Mouse (Mus musculus) left cerebral cortex, adult 8-10 months (tissue): ENCODE data around the gene C2cd4c. TPM values are rescaled to one million over a fixed set of nuclear protein-coding genes. Genes with fewer than 3 reads are reported as not detected.

Source experiments
- DNase-seq, 2 experiments: peaks; one replicate each; pipeline ENCODE4 v3.0.0; 2022; ENCODE audit warnings: low spot score in 2 of 2
- total RNA-seq, 4 experiments: library from RNA; stranded (reverse); gene quantifications; 2 replicates each; pipeline ENCODE4 v1.2.4; 2022

Gene C2cd4c
- total RNA-seq: 10 to 100 TPM; 16.1 to 18.6 (median 17.1) TPM

DNA sequence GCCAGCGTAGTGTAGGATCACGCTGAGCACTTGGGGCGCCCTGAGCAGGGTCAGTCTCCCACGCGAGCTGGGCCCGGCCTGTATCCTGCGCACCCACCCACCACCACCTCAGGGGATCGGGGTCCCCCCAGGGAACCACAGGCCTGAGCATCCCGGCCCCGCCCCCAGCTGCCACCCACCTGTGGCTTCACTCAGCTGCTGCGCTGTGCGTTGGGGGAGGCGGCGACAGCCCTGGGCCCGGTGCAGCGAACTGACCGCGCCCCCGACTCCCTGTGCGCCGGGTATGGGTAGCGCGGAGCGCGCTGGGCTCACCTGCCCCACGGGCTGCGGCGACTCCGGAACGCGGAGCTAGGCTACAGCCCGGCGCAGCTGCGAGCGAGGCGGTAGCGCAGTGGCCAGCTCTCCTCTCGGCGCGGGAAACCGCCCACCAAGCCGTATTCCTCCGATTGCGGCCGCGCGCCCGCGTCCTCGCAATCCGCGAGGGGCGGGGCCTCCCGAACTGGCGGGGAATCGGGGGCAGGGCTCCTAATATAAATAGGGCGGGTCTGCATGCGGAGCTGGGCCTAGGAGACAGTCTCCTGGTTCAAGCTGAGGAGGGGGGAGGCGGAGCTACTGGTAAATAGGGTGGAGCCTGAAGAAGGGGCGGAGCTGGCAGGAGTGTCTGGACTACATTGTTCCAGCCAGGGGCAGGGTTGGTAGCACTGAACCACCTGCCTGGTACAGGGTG, at the start of gene C2cd4c:
TSS of gene C2cd4c (minus strand) at position 448 of the 727 bp plus-strand sequence.
- DNase-seq: peak in 1 of 2 experiments; percentile 82

GRCm38 (mm10) chr10:79661861-79662260, 48.0 kb upstream of the C2cd4c start:
- no peak for DNase-seq

DNA sequence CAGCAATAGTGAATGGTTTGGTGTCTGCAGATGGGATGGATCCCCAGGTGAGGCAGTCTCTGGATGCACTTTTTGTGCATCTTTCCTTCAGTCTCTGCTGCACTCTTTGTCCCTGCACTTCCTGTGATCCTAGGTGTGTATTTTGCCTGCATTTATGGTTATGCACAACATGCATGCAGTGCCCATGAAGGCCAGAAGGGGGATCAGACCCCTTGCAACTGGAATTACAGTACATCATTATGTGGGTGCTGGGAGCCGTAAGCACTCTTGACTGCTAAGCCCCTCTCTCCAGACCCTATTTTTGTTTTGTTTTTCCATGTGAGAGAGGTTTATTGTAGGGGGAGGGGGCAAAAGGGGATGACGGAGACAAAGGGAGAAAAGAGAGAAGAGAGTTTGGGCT, 46.5 kb upstream of the C2cd4c start:
- DNase-seq: no peak

DNA sequence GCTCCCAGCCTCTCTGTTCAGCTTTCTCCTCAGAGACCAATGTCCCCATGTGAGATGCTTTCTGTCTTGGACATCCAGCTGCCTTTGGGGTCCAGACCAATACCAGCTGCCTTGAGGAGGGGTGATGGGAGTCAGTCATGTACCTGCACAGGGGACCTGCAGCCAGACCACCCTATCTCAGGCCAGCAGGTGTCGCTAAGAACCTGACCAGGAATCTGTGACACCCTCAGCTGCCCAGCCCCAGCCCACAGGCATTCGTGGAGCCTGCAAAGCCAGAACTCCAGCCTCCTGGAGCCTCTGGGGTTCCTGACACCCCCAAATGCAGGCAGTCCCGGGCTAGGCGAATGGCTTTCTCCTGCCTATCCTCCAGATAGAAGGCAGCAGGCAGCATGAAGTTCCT, 45.0 kb upstream of the C2cd4c start:
- DNase-seq: no peak

GRCm38 (mm10) chr10:79654946-79655395, 41.1 kb upstream of the C2cd4c start:
- DNase-seq: no peak

DNA sequence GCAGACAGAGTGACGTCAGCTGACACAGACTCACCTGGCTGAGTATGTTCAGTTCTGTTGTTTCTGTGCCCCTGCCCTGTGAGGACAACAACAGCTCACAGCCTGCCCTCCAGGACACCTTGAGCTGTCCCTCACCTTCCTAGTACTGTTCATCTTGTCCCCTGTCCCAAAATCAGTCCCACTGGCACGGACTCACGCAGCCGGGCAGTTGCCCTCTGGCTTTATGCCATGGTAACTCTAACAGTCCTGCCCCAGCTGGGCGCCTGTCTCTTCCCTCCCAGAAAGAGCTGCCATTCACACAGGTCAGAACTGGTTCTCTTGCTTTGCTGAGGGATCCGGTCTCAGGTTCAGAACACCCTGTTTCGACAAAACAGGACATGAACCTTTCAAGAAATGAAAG, 39.0 kb upstream of the C2cd4c start:
- no peak for DNase-seq

DNA sequence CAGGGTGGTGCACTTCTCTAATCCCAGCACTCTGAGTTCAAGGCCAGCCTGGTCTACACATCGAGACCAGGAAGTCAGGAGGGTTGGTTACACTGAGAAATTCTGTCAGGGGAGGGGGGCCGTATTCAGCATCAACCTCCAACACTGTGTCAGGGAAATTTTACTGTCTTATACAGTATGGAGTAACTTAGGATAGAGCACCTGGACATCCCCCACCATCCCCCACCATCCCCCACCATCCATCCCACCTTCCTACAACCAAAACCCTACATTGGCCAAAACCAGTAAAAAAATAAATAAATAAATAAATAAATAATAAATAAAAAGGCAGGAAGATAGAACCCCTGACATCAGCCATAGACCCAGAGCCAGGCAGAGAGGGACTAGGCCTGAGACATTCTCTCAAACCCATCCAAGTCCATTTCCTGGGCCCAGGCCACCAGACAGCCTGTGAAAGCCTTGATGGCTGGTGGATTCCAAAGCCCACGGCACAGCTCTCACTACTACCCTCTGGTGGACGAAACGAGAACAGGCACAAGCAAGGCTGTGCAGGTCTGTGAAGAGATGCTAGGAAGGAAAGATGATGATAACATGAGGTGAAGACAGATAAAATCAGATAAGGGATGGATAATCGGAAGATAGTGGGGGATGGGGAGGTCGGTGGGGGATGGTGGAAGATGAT, 35.4 kb upstream of the C2cd4c start:
- DNase-seq: no peak

DNA sequence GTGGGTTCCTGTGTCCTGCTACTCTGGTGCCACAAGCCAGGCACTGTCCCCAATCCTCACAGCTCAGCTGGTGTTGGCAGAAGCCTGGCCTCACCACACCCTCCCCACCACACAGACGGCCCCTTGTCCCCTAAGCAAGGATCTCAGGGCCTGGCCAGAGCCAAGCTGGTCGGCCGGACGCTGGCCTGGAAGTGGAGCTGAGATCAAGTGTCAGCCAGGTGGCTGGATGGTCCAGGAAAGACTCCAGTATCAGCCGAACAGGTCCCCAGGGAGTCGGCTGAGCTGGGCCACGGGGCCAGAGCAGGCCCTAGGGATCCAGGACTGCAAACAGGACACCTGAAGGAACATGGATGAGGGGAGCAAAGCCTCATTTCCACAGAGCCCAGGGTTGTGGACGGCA, 31.9 kb upstream of the C2cd4c start, which contains the start of gene Odf3l2:
TSS of gene Odf3l2 (minus strand) at position 28 of the 400 bp plus-strand sequence.
- no peak for DNase-seq

DNA sequence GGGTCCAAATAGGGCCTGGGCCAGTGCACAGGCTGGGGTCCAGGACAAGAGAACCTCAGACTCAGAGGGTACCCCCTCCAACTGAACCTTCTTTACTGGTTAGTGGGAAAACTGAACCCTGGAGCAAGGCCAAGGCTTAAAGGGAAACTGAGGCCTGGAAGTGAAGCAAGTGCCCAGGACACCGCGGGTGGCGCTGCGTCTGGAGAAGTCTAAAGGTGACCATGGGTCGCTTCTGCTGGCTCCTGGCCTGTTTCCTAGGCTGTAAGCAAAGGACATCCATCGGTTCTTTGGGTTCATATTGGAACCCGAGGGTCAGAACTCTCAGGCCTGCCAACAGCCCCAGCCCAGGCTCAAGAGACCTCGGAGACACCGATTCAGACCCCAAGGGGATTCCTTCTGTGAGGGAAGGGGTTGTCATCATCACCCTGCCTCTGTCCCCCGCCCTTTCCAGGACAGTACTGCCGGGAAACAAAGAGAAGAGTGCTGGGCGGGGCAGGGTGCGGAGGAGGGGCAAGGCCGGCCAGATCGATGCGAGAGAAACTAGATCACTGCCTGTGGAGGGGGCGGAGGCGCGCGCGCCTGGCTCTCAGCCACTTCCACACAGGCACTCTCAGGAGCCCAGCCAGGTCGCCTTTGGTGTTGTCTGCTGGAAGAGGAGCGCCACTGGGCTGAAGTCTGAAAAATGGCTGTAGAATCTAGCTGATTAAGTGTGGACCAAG, 24.8 kb upstream of the C2cd4c start:
- peak in 1 of 2 experiments; percentile 75 for DNase-seq

GRCm38 (mm10) chr10:79637128-79638110, 23.6 kb upstream of the C2cd4c start, which contains the start of gene Shc2:
Gene Shc2 (minus strand): TSS chr10:79637918.
- peak; percentile 58 to 81 for DNase-seq

GRCm38 (mm10) chr10:79636287-79636686, 22.5 kb upstream of the C2cd4c start:
- DNase-seq: no peak

GRCm38 (mm10) chr10:79633006-79633777, 19.4 kb upstream of the C2cd4c start:
- peak in 1 of 2 experiments; percentile 57 for DNase-seq

GRCm38 (mm10) chr10:79631432-79631831, 17.6 kb upstream of the C2cd4c start:
- peak in 1 of 2 experiments; percentile 81 for DNase-seq

GRCm38 (mm10) chr10:79628377-79628776, 14.6 kb upstream of the C2cd4c start:
- DNase-seq: no peak

DNA sequence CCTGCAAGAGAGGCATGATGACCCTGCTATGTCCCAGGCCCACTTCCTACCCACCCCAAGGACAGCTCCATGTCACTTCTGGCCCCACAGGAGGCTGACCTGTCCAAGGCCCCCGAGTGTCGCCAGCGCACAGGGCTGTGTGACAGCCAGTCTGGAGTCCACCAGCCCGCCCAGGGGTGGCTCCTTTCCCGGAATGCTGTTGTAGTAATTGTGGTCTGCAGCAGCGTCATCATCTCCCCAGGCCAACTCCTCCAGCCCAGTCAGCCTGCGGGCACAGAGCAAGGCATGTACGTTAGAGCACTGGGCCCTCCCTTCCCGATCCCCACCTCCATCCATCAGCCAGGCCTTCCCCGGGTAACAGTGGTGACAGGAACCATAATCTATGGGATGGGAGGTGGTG, 12.3 kb upstream of the C2cd4c start:
- no peak for DNase-seq

DNA sequence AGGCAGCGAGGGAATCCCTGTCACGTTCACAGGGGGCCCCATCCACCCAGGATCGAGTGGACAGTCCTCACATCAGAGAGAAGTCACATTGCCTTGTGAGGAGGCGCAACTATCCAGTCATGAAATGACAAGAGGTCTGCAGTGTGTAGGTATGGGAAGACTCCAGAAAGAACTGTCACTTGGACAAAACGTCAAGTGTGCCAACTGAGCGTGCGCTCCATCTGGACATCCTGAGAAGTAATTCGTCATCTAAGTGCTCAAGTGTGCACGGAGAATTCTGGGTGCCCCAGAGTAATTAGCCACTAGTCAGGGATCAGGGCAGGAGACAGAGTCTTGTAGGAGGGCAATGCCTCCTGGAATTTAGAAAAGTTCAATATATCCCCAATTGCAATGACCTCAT, 11.6 kb upstream of the C2cd4c start:
- no peak for DNase-seq

- DNase-seq: no peak
These were observed 10.1 kb upstream of the C2cd4c start for GRCm38 (mm10) chr10:79623950-79624349.

DNA sequence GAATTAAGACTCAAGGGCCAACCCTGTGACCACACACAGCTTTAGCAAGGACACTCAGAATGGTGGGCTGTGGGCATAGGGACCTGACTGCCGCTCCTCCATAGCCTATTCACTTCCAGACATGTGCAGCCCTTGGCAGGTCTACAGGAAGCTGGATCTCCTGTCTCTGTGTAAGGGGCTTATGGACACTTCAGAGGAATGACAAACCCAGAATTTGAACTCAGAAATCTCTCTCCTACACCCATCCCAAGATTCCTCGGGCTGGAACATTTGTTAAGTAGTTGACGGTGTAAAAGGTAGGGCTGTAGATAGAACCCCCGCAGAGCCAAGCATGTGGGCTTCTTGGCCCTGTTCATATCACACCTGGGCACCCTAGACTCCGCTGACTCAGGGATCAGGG, 2.6 kb upstream of the C2cd4c start:
- no peak for DNase-seq

- no peak for DNase-seq
These were observed 2.0 kb upstream of the C2cd4c start for GRCm38 (mm10) chr10:79615860-79616259.

DNA sequence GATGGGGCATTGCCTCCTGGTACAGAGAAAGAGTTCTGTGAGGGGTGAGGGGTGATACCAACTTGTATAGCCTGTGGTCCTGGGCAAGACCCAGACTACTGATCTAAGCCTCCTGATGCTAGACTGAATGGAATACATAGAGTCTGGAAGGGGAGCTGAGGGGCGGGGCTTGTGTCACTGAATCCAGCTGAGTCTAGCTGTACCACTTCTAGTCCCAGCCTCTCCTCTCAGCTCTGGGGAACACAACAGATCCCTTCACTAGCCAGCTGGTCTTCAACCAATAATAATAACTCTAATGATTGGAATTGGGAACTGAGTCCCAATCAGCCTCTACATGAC, 449 bp upstream of the C2cd4c start:
- no peak for DNase-seq
